Mouse (Mus musculus): ENCODE measurements around the gene Sympk.

DNA sequence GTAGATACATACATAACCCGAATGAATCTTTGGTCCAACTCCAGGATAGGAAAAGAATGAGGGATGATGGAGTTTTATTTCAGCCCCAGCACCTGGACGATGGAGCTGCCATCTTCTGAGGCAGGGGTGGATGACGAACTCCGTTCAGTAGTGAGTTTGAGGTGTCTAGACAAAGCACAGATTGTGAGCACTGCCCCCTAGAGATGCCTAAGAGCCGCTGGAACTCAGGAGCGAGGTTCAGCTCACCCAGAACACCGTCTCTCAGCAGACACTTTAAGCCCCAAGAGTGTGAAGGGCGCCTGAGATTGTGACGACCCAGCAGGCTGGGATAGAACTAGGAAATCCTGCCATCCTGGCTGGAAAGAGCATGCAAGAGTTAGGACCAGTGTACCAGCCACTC is 25.3 kb upstream of the Sympk start:
- no peak for TF ChIP-seq CTCF (IDR thresholded peaks at IDR 0.05; ENCODE audit: control insufficient read depth, insufficient read depth, low read length)
- no peak for TF ChIP-seq POLR2A (IDR thresholded peaks at IDR 0.05; ENCODE audit: borderline replicate concordance, control insufficient read depth, low read depth, low read length)

Data from bone marrow, adult 2 months (tissue).